Mouse (Mus musculus) cerebellum, adult 2 months (tissue): ENCODE measurements around the gene Psmb11.

Experiments used
- CTCF ChIP-seq: fragments of 200-500 bp; IDR thresholded peaks from 2 replicates; pipeline ENCODE4 v1.5.1; 2011; ENCODE audit warnings: low read depth, mild to moderate bottlenecking, control low read depth, low read length, moderate library complexity, borderline replicate concordance; ENCODE audit not compliant: insufficient read depth
- POLR2A ChIP-seq: fragments of 200-500 bp; IDR thresholded peaks from 2 replicates; pipeline ENCODE4 v1.6.1; 2011; ENCODE audit warnings: low read length, control low read depth, borderline replicate concordance; ENCODE audit not compliant: insufficient read depth

DNA sequence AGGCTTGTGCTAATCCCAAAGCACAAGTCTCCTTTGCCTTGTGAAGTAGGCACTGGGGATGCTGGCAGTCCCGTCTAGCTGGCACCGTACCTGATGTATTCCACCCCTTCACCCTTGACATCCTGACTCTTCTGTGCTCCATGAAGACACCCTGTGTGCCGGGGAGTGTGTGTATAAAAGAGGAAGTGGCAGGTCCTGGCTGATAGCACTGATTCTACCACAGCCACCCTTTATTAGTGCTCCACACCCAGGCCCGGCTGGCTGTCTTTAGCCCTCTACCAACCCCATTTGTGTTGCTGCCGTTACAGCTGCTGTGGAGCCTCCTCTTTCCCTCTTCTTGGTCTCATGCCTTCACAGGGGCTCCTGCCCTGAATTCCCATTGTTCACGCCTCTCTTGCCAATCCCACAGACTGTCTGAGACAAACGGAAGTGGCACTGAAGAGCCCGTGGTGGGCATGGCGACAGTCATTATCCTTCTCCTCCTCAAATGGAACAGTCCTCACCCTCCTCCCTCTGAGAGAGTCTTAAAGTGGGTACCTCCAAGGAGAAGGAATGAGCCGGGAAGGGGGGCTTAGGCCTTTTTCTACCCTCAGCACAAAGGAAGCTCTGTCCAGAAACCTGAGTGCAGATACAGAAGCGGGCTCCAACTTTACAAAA lies 9.5 kb downstream of the Psmb11 start:
- TF ChIP-seq CTCF (no peak), POLR2A (no peak)
